Mouse (Mus musculus) retina, postnatal 7 days (tissue): ENCODE data around the gene Gm43951.

Source experiments
- DNase-seq: peaks from one replicate; pipeline ENCODE4 v3.0.0-alpha.2; 2012; ENCODE audit warnings: low read depth, low spot score

The Gm43951 gene

GRCm38 (mm10) chr11:72206341-72207203 lies at the start of gene Gm43951:
TSS of gene Gm43951 (minus strand) at chr11:72206840.
- DNase-seq = no peak

GRCm38 (mm10) chr11:72256441-72256840 lies 49.8 kb upstream of the Gm43951 start:
- no peak for DNase-seq

DNA sequence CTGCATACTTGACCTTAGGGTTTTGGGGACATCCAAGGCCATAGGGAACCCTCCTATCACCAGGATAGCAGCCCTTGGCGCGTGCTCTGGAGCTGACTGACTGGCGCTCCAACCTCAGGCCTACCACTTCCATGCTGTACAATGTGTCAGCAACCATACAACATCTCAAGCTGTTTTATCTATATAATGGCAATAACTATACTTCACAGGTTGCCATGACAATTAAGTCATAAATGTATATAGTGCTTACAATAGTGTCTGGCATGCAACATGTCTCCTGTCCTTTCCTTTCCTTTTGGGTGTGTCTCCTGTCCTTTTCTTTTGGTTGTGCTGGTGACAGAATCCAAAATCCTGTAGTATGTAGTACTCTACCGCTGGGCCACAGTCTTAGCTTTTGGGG lies 49.0 kb upstream of the Gm43951 start:
- no peak for DNase-seq

DNA sequence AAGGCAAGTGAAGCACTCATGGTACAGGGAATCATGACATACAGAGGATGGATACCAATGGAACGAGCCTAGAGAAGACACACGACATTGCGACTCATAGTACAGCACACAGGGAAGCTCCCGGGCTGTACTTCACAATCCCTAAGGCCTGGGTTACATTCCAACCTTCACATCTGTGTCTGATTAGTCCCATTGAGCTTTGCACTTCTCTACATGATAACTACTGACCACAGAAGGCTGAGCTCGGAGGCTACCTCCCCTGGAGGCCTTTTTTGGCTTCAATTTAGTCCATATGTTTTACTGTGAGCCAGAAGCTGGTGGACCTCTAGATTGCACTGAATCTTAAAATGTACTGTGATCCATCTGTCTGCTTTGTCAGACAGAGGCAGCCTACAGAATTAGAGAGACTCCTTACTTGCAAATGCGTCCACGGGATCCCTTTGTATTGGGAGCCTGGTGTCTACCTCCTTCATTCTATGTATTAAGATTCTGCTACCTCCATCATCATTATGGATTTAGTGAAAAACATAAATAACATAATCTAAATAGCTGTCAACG lies 38.6 kb upstream of the Gm43951 start:
- no peak for DNase-seq

DNA sequence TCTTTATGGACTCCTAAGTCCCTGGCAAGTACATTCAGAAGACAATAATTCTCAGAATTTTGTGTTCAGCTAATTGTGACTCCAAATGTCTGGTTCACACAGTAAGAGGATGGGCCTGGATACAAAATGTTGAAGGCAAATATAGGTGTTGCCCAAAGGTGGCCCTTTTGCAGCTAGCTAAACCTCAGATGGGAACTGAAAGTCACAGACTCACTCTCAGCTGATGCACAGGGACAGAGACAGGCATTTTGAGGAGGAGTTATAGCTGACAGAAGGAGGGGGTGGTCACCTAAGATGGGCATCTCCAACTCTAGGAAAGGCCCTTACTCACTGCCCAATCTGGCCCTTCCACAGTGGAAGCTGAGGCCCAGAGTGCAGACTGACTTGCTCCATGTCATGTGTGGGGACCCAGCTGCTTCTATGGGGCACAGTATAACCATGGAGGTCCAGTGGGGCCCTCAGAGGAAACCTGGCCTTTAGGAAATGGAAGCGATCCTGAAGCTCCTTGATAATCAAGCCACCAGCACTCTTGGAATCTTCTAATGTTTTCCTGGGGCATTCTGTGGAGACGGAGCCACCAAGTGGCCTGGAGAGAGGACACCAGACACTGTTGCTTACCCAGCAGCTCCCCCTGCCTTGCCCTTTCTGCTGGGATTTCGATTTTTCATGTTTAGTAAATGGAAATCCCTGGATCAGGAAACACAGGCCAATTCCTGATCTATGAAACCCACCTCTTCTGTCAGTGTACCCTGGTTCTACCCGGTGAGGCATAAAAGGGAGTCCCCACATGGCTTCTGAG lies 33.6 kb upstream of the Gm43951 start:
- no peak for DNase-seq

DNA sequence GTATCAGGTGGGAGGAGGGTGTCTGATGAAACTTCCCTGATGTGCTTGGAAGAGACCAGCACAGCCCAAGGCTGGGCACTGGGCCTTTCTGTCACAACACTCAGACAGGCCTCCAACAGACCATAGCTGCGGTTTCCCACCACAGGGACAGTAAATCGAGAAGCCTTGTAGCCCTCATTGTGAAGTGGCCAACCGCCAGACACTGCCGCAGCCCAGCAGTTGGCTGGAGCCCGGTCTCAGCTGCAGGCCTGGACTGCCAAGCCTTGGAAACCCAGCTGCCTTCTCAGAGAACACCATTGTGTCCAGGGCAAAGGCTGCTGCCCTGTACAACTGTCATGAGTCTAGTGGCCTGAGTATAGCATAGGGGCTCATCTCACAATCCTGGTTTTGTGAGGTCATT lies 27.4 kb upstream of the Gm43951 start:
- no peak for DNase-seq

GRCm38 (mm10) chr11:72232991-72233390 lies 26.4 kb upstream of the Gm43951 start:
- no peak for DNase-seq

DNA sequence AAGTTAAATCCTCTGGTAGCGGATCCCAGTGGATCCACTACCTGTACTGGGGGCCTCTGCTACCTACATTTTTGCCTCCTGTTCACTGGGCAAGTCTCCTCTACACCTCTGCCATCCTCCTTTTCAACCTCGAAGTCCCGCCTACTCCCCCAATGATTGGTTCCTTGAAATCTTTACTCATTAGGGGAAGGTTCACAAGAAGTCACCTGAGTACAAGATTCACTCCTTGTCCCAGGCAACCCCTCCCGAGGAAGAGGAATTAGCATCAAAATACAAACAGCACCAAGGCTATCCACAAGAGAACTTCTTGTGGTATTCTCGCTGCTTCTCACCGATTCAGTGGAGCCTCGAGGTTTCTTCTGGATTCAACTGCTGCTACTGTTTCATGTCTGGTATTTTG lies 25.4 kb upstream of the Gm43951 start:
- DNase-seq = no peak

DNA sequence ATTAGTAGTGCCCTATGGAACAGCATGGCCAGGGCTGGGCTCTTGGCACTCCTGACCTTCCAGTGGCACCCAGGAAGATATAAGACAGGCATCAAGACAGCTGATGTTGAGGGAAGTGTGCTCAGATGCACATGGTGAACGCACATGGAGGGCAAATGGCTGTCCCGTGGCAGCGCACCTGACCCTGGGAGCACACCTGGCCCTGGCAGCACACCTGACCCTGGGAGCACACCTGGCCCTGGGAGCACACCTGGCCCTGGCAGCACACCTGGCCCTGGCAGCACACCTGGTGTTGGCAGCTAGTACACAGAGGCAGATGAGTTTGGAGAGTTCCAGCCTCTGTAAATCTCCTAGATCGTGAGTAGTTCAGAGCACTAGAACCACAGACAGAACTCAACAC lies 21.9 kb upstream of the Gm43951 start:
- no peak for DNase-seq

- DNase-seq = no peak
Observed at GRCm38 (mm10) chr11:72226901-72227300, 20.3 kb upstream of the Gm43951 start.

GRCm38 (mm10) chr11:72226020-72226791 lies 19.6 kb upstream of the Gm43951 start:
- no peak for DNase-seq

DNA sequence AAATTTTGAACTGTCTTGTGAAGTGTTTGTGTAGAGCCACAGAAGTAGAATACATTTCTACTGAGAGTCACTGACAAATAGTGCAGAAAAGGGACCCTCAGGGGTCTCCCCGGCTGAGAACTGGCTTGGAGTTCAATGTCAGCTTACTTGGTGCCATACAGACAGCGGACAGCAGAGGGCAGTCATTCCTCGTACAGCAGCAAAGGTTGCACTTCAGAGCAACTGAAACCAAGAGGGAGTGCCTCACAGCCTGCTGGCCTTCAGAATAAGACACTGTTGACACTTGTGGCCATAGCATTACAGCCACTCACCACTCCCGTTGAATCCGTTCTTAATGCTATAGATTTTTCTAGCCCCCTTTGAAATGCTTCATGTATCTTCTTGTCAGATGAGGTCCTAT lies 18.2 kb upstream of the Gm43951 start:
- DNase-seq = peak; percentile 61

DNA sequence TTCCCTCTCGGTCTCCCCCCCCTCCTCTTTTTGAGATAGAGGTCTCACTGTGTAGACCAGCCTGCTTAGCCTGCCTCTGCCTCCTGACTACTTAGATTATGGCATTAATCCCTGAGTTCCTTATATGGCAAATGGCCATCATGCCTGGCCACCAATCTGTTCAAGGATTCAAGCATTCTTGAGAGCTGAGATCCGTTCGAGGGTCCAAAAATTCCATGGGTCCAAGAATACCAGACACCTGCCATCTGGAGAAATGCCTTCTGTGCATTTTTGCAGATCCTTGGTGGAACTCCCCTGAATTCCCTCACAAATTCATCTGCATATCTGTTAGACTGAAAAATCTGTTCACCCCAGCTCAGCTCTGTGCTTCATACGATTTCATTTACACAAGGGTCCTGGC lies 16.8 kb upstream of the Gm43951 start:
- DNase-seq = no peak

DNA sequence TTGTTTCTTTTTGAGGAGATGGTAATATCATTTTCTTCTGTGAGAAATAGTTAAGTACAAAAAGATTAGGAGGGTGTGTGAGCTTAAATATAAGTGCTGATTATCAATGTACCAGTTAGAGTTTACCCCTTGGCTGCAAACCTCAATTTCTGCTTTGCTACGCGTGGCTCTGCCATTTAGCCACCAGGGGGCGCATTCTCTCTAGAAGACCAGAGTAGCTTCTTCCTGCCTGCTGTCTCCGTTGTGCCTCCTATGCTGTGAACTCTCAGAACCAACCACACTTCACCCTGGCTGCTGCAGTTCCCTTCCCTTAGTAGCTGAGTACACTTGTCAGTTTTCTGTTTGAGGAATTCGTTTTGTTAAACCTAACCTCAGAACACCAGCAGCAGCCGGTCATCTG lies 14.6 kb upstream of the Gm43951 start:
- DNase-seq = peak; percentile 65

DNA sequence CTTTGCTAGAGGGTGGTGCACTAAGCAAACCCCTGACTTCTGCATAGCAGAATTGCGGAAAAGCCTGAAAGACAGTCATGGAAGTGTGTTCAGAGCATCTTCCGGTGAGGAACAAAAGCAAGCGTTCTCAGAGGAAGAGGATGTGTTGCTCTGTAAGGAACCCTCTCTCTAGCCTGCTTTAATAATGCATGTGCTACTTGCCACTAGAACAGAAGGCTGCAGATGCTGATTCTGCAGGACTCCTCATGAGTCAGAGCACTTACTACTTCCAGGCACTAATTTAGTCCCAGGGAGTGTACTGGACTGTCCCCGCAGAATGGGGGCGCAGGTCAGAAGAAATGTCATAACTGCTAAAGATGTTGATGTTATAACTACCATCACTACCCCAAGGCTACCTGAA lies 10.5 kb upstream of the Gm43951 start:
- DNase-seq = no peak

DNA sequence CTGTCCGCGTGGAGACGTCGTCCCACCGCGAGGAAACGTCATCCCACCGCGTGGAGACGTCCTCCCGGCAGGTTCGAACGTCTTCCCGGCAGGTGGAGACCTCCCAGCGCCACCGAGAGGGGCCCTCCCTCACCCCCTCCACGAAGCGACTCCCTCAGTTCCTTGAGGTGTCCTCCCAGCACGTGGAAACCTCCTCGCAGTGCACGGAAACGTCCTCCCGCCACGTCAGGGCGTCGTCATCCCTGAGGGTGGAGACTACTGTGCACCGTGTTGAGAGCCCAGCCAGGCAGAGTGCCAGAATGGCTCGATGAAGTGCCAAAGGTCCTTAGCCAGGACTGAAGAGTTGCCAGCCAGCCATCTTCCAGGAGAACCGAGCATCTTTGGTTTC lies 8.8 kb upstream of the Gm43951 start, which contains the start of gene Med31:
TSS of gene Med31 (minus strand) at position 183 of the 388 bp plus-strand sequence.
- DNase-seq = peak; percentile 54

DNA sequence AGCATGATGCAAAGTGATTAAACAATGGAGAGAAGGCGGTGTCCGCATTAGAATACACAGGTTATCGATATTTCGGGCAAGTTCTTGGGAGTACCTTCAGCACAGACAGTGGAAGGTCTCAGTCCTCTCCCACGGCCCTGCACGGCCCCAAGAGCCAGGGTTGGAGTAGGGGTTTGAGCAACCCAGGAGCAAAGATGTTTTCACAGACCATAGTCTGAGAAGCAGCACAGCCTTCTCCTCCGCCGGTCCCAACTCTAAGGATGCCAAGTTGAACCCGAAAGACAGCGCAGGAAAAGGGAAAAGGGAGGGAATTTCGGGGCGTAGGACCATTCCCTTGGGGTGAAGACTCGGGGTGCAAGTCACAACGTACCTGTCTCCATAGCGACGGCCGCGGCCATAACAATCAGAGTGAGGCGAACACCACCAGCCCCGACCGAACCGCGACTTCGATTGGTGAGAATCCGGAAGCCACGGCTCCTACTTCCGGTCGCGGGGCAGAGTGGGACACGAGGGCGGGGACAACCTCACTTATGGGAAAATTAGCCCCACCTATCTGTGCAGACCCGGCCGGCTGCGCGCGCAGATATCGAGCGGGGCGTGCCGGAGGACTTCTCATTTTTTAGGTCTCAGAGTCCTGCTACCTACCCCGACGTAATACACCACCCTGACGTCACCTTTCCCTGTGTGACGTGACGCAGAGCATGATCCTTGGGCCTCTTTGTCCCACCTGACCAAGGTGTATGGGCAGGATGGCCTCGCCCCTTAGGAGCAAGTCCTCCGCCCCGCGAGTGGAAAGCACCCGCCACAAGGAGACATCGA lies 8.2 kb upstream of the Gm43951 start:
- peak; percentile 88 for DNase-seq

GRCm38 (mm10) chr11:72207834-72208377 lies 1.3 kb upstream of the Gm43951 start:
- no peak for DNase-seq

GRCm38 (mm10) chr11:72207204-72207833 lies 679 bp upstream of the Gm43951 start, which contains the start of the genes 4933427D14Rik and Txndc17:
TSS of gene 4933427D14Rik (minus strand) at chr11:72207459.
TSS of gene Txndc17 (plus strand) at chr11:72207547.
- peak; percentile 58 for DNase-seq

- no peak for DNase-seq
Observed at GRCm38 (mm10) chr11:72205256-72205655, 1.4 kb downstream of the Gm43951 start.
